In the genomic region with DNA sequence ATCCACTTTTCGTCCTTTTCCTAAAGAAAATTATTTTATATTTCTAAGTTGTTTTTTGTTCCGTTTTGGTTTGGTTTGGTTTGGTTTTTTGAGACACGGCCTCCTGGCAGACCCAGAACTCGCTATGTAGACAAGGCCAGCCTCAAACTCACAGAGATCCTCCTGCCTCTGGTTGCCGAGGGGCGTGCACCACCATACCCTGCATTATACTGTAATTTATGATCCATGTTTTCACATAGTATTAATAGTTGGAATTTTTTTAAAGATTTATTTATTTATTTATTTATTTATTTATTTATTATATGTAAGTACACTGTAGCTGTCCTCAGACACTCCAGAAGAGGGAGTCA, we compare ENCODE assay signal across 8 mouse cellular contexts. TPM values are rescaled to one million over a fixed set of nuclear protein-coding genes. Genes with fewer than 3 reads are reported as not detected.
DNase-seq lines count a peak whose midpoint lies in the region; ATAC-seq and TF ChIP-seq lines count a peak whose summit lies in the region.

No protein-coding gene starts in this region.

- TF ChIP-seq EP300 in heart, adult 2 months (IDR thresholded peaks at IDR 0.05; ENCODE audit: insufficient read depth, low read depth, low read length) = no peak
- TF ChIP-seq EP300 in CH12.LX (IDR thresholded peaks at IDR 0.05; ENCODE audit: low read length) = no peak
- no peak for TF ChIP-seq EP300 in liver, postnatal 0 days (IDR thresholded peaks at IDR 0.05; ENCODE audit: low read depth)

- no peaks in the 10 kb centered on the region for H3K9me3 ChIP-seq in CH12.LX (replicated peaks; ENCODE audit: low read length)
- H3K9me3 ChIP-seq in forebrain, embryonic 15.5 days = no peaks in the 10 kb centered on the region
- no peaks in the 10 kb centered on the region for H3K9me3 ChIP-seq in liver, postnatal 0 days (ENCODE audit: low read length)

- TF ChIP-seq RAD21 in CH12.LX (IDR thresholded peaks at IDR 0.05; ENCODE audit: low read depth, low read length) = no peak

- H3K27me3 ChIP-seq in heart, adult 2 months (ENCODE audit: control insufficient read depth, insufficient read depth, low read length) = no peaks in the 10 kb centered on the region
- H3K27me3 ChIP-seq in CH12.LX (replicated peaks) = no peaks in the 10 kb centered on the region
- no peaks in the 10 kb centered on the region for H3K27me3 ChIP-seq in forebrain, embryonic 15.5 days
- no peaks in the 10 kb centered on the region for H3K27me3 ChIP-seq in liver, postnatal 0 days (ENCODE audit: insufficient read depth, low read length)

- in situ Hi-C loops in CH12.LX (cut with MboI; ENCODE audit: low pct_ligation_motif_present, low pct_unique_long_range_greater_than_20kb, low sequenced_read_pairs) = no loop called here

- 0 out of 2 replicates have a peak, but pooled peaks cover 2% of the 10 kb centered on the region for H3K79me2 ChIP-seq in heart, adult 2 months (replicated peaks; ENCODE audit: control insufficient read depth, insufficient read depth, low read length)
- no peaks in the 10 kb centered on the region; the same call in 1 of the 2 replicates for H3K79me2 ChIP-seq in CH12.LX (replicated peaks; ENCODE audit: control insufficient read depth, extremely low read depth, insufficient read depth, poor library complexity, severe bottlenecking)

- peak overlapping the region; percentile 96 for H3K27ac ChIP-seq in heart, adult 2 months
- no peak overlapping the region for H3K27ac ChIP-seq in CH12.LX (ENCODE audit: insufficient read depth, low read depth)
- H3K27ac ChIP-seq in forebrain, embryonic 15.5 days (replicated peaks) = peak overlapping the region; percentile 96
- H3K27ac ChIP-seq in liver, postnatal 0 days (ENCODE audit: low read depth) = peak overlapping the region; percentile 97; the same call in 1 of the 2 replicates

- peaks cover 3% of the 10 kb centered on the region for H3K4me1 ChIP-seq in heart, adult 2 months (ENCODE audit: control insufficient read depth, insufficient read depth, low read length)
- H3K4me1 ChIP-seq in CH12.LX (ENCODE audit: control insufficient read depth in 1 of 2, insufficient read depth in 2 of 2) = peaks cover 2 to 25% of the 10 kb centered on the region in 2 experiments; a peak in 2 of 4 replicates
- peaks cover 11% of the 10 kb centered on the region for H3K4me1 ChIP-seq in forebrain, embryonic 15.5 days
- H3K4me1 ChIP-seq in liver, postnatal 0 days (ENCODE audit: insufficient read depth) = peaks cover 10% of the 10 kb centered on the region

- DNase-seq in heart, adult 2 months = no peak
- no peak for DNase-seq in heart, postnatal 14 days
- DNase-seq in CH12.LX (ENCODE audit: extremely low read depth) = no peak
- no peak for DNase-seq in liver, postnatal 0 days
- DNase-seq in MN1 (ENCODE audit: low spot score) = no peak
- no peak for DNase-seq in urinary bladder, postnatal 25 days (ENCODE audit: low spot score)

- dilution Hi-C loops in CH12.LX (cut with MboI; ENCODE audit: extremely low pct_ligation_motif_present, extremely low pct_unique_long_range_greater_than_20kb, low sequenced_read_pairs) = no loop called here

- TF ChIP-seq POLR2A in heart, adult 2 months (IDR thresholded peaks at IDR 0.05; ENCODE audit: insufficient read depth, low read depth, low read length) = no peak
- TF ChIP-seq POLR2A in CH12.LX (IDR thresholded peaks at IDR 0.05; ENCODE audit: low read depth, low read length) = no peak

- peak overlapping the region; percentile 97 for H3K4me3 ChIP-seq in heart, adult 2 months
- H3K4me3 ChIP-seq in CH12.LX (replicated peaks in 1 of 3; ENCODE audit: low read depth in 2 of 3, low read length in 2 of 3, poor library complexity in 1 of 3) = peak overlapping the region; percentile 58 to 66 (median 66)
- peak overlapping the region; percentile 84 for H3K4me3 ChIP-seq in forebrain, embryonic 15.5 days
- H3K4me3 ChIP-seq in liver, postnatal 0 days (ENCODE audit: low read depth, low read length) = peak overlapping the region; percentile 75

- WGBS in heart, adult 2 months = 11% methylated on average over 6 of the region's 6 CpGs
- WGBS in forebrain, embryonic 15.5 days = 23% methylated on average over 6 of the region's 6 CpGs
- 7% methylated on average over 6 of the region's 6 CpGs for WGBS in liver, postnatal 0 days (ENCODE audit: insufficient replicate concordance)

- ATAC-seq in forebrain, embryonic 15.5 days (replicated peaks) = peak; percentile 57
- no peak for ATAC-seq in liver, postnatal 0 days
- no peak for ATAC-seq in activated CD4-positive, CD25-positive, alpha-beta regulatory T cell, adult 4 months

- intact Hi-C loops in heart, adult 2 months (cut with DNase I) = loop anchor here (1.0 to 2.0 kb wide), 2 partner anchors 21 to 56 kb away; no protein-coding TSS in a partner anchor
- intact Hi-C loops in heart, postnatal 14 days (cut with DNase I) = no loop called here

- H3K9ac ChIP-seq in heart, adult 2 months (ENCODE audit: low read depth, low read length) = peak overlapping the region; percentile 60
- H3K9ac ChIP-seq in CH12.LX (ENCODE audit: insufficient read depth, low read depth) = peak overlapping the region; percentile 68
- H3K9ac ChIP-seq in forebrain, embryonic 15.5 days (replicated peaks) = peak overlapping the region; percentile 91
- H3K9ac ChIP-seq in liver, postnatal 0 days (replicated peaks) = peak overlapping the region; percentile 82

- peaks cover 8% of the 10 kb centered on the region for H3K36me3 ChIP-seq in heart, adult 2 months (ENCODE audit: control insufficient read depth, insufficient read depth, low read length)
- H3K36me3 ChIP-seq in CH12.LX (replicated peaks in 1 of 2; ENCODE audit: control insufficient read depth in 1 of 2, insufficient read depth in 1 of 2, low read length in 1 of 2) = peaks cover 3 to 20% of the 10 kb centered on the region in 2 experiments
- H3K36me3 ChIP-seq in forebrain, embryonic 15.5 days = no peaks in the 10 kb centered on the region
- no peaks in the 10 kb centered on the region; the same call in 1 of the 2 replicates for H3K36me3 ChIP-seq in liver, postnatal 0 days (replicated peaks; ENCODE audit: insufficient read depth, low read length)

- TF ChIP-seq CTCF in heart, adult 2 months (IDR thresholded peaks at IDR 0.05) = no peak
- TF ChIP-seq CTCF in CH12.LX (conservative IDR thresholded peaks at IDR 0.05 in 1 of 2, IDR thresholded peaks at IDR 0.05 in 1 of 2; ENCODE audit: low read depth in 2 of 2, low read length in 2 of 2) = peak in 1 of 2 experiments; percentile 4; a peak in 1 of 4 replicates
- TF ChIP-seq CTCF in liver, postnatal 0 days (IDR thresholded peaks at IDR 0.05; ENCODE audit: low read depth) = no peak

- H3K4me2 ChIP-seq in CH12.LX (ENCODE audit: insufficient read depth, low read depth, poor library complexity, severe bottlenecking) = peak overlapping the region; percentile 34; the same call in 1 of the 2 replicates
- peak overlapping the region; percentile 58 for H3K4me2 ChIP-seq in forebrain, embryonic 15.5 days (replicated peaks)
- peak overlapping the region; percentile 75 for H3K4me2 ChIP-seq in liver, postnatal 0 days (ENCODE audit: low read depth, low read length)

TF ChIP-seq in CH12.LX, 34 proteins besides CTCF, POLR2A, EP300 and RAD21 (continues in another document):
- TF ChIP-seq JUND (conservative IDR thresholded peaks at IDR 0.05; ENCODE audit: low read depth, low read length) = no peak
- TF ChIP-seq ZC3H11A (IDR thresholded peaks at IDR 0.05; ENCODE audit: low read depth, low read length) = no peak
- TF ChIP-seq MXI1 (IDR thresholded peaks at IDR 0.05; ENCODE audit: low read depth, low read length) = no peak
- no peak for TF ChIP-seq MAX (IDR thresholded peaks at IDR 0.05; ENCODE audit: low read length)

RNA-seq across cellular contexts. Expression of a gene that starts 0.4 kb away (rescaled TPM):
- 10 to 100 TPM; 58.5 to 69.8 TPM for total RNA-seq in heart, adult 2 months (2021)
- 26.1 and 35.7 TPM in 2 replicates for polyA plus RNA-seq in heart, adult 2 months (2012; rRNA removed)
- 10 to 100 TPM; 55.6 to 66.5 TPM for total RNA-seq in heart, postnatal 14 days (2021)
- total RNA-seq in CH12.LX (2012; rRNA removed) = 13.1 and 13.3 TPM in 2 replicates
- 11.7 and 12.2 TPM in 2 replicates for total RNA-seq in CH12.LX (2014; rRNA removed)
- 11.7 and 13.1 TPM in 2 replicates for polyA plus RNA-seq in CH12.LX (2012; ENCODE audit: insufficient read length, low read depth)
- 31.6 and 32.4 TPM in 2 replicates for polyA plus RNA-seq in forebrain, embryonic 15.5 days (2015; fragmentation: Nextera tagmentation; extraction: Ambion mirVana)
- polyA plus RNA-seq in liver, postnatal 0 days (2015; fragmentation: Nextera tagmentation; extraction: Ambion mirVana) = 7.1 and 8.2 TPM in 2 replicates
- 1 to 10 TPM; 3.7 to 6.1 TPM for polyA plus RNA-seq in activated CD4-positive, CD25-positive, alpha-beta regulatory T cell, adult 4 months (2017; shearing (Covaris generic))

RNA-seq across cellular contexts. Expression of a gene that starts 25.7 kb away (rescaled TPM):
- total RNA-seq in heart, adult 2 months (2021) = 10 to 100 TPM; 25.7 to 29.2 TPM
- polyA plus RNA-seq in heart, adult 2 months (2012; rRNA removed) = 24.4 and 25.6 TPM in 2 replicates
- total RNA-seq in heart, postnatal 14 days (2021) = 10 to 100 TPM; 27.3 to 30.5 TPM
- 76.2 and 77.3 TPM in 2 replicates for total RNA-seq in CH12.LX (2012; rRNA removed)
- total RNA-seq in CH12.LX (2014; rRNA removed) = 67.5 and 70.3 TPM in 2 replicates
- polyA plus RNA-seq in CH12.LX (2012; ENCODE audit: insufficient read length, low read depth) = 124 and 133 TPM in 2 replicates
- polyA plus RNA-seq in forebrain, embryonic 15.5 days (2015; fragmentation: Nextera tagmentation; extraction: Ambion mirVana) = 138 and 140 TPM in 2 replicates
- polyA plus RNA-seq in liver, postnatal 0 days (2015; fragmentation: Nextera tagmentation; extraction: Ambion mirVana) = 31.7 and 36.6 TPM in 2 replicates
- polyA plus RNA-seq in activated CD4-positive, CD25-positive, alpha-beta regulatory T cell, adult 4 months (2017; shearing (Covaris generic)) = 100 to 1,000 TPM; 119 to 149 TPM

RNA-seq across cellular contexts. Expression of a gene that starts 40.9 kb away (rescaled TPM):
- 100 to 1,000 TPM; 743 to 848 TPM for total RNA-seq in heart, adult 2 months (2021)
- 1,153 and 1,176 TPM in 2 replicates for polyA plus RNA-seq in heart, adult 2 months (2012; rRNA removed)
- total RNA-seq in heart, postnatal 14 days (2021) = 100 to 1,000 TPM; 796 to 815 TPM
- 0.46 and 0.64 TPM in 2 replicates for total RNA-seq in CH12.LX (2012; rRNA removed)
- not detected in 2 replicates for total RNA-seq in CH12.LX (2014; rRNA removed)
- polyA plus RNA-seq in CH12.LX (2012; ENCODE audit: insufficient read length, low read depth) = 2.5 and 3.6 TPM in 2 replicates
- polyA plus RNA-seq in forebrain, embryonic 15.5 days (2015; fragmentation: Nextera tagmentation; extraction: Ambion mirVana) = 1.9 and 3.1 TPM in 2 replicates
- 1.1 and 16.6 TPM in 2 replicates for polyA plus RNA-seq in liver, postnatal 0 days (2015; fragmentation: Nextera tagmentation; extraction: Ambion mirVana)
- polyA plus RNA-seq in activated CD4-positive, CD25-positive, alpha-beta regulatory T cell, adult 4 months (2017; shearing (Covaris generic)) = 1 to 10 TPM; 1.3 to 1.5 TPM

RNA-seq across cellular contexts. Expression of a gene that starts 47.1 kb away (rescaled TPM):
- total RNA-seq in heart, adult 2 months (2021) = 100 to 1,000 TPM; 151 to 166 TPM
- polyA plus RNA-seq in heart, adult 2 months (2012; rRNA removed) = 136 and 178 TPM in 2 replicates
- 100 to 1,000 TPM; 129 to 130 TPM for total RNA-seq in heart, postnatal 14 days (2021)
- total RNA-seq in CH12.LX (2012; rRNA removed) = 107 and 109 TPM in 2 replicates
- total RNA-seq in CH12.LX (2014; rRNA removed) = 70.9 and 73.8 TPM in 2 replicates
- polyA plus RNA-seq in CH12.LX (2012; ENCODE audit: insufficient read length, low read depth) = 90.8 and 95.1 TPM in 2 replicates
- 177 and 180 TPM in 2 replicates for polyA plus RNA-seq in forebrain, embryonic 15.5 days (2015; fragmentation: Nextera tagmentation; extraction: Ambion mirVana)
- 119 and 122 TPM in 2 replicates for polyA plus RNA-seq in liver, postnatal 0 days (2015; fragmentation: Nextera tagmentation; extraction: Ambion mirVana)
- 10 to 100 TPM; 66.0 to 69.2 TPM for polyA plus RNA-seq in activated CD4-positive, CD25-positive, alpha-beta regulatory T cell, adult 4 months (2017; shearing (Covaris generic))

Comparison
In these comparisons a context has a peak if more than half of its experiments do, and no peak if none do; other contexts are left out.
1. RNA of a gene that starts 40.9 kb away (polyA plus RNA-seq): 1,153 to 1,176 TPM in heart, adult 2 months; 2.5 to 3.6 TPM in CH12.LX, 1.9 to 3.1 TPM in forebrain, embryonic 15.5 days, 1.3 to 1.5 TPM in activated CD4-positive, CD25-positive, alpha-beta regulatory T cell, adult 4 months and 1.1 to 16.6 TPM in liver, postnatal 0 days; every median in the first group is over 10 times any median in the second.
2. Peak in every context shown above with its lines, with median percentiles within 50 percentile points of each other: H3K4me3 ChIP-seq, H3K9ac ChIP-seq and H3K4me2 ChIP-seq.